Mouse (Mus musculus): ENCODE data around the gene Ccdc149.

The Ccdc149 gene

GRCm38 (mm10) chr5:52470991-52471801 lies at the start of gene Ccdc149:
Gene Ccdc149, minus strand, starts transcription at chr5:52471521.
- peak; percentile 67 for DNase-seq

- DNase-seq: no peak
These were observed 48.6 kb upstream of the Ccdc149 start for GRCm38 (mm10) chr5:52519921-52520320.

GRCm38 (mm10) chr5:52516072-52516476 lies 44.8 kb upstream of the Ccdc149 start:
- DNase-seq: peak; percentile 55

DNA sequence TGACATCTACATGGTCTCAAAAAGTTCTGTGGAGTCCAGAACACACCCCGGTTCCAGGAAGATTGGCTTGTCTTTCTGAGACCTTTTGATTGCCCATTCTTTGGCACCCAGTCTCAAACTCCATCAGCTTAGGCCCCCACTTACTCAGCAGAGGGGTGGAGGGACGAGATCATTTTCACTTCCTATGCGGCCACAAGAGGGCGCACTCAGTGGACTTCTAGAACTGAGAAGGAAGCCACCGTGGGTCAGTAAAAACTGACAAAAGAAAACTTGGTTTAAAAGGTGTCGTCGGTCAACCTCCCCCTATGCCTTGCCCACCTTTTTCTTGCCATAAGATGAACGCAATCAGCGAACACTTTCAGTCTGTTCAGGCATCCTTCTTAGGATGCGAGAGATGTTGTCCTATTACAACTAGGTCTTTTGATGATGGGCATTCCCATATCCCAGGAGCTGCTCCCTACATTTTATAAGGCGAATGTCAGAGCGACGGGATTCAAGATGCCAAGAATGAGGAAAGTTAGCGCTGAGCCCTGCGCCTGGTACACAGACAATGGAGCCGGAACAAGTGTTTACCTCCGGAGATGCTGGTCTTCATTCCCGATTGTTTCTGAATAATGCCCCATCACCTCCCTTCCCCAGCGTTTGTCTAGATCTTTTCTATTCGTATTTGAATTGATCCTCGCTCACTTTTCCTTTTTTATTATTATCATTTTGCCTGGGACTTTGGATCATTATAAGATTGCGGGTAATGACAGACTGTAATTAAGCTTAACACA lies 44.1 kb upstream of the Ccdc149 start:
- peak; percentile 83 for DNase-seq

DNA sequence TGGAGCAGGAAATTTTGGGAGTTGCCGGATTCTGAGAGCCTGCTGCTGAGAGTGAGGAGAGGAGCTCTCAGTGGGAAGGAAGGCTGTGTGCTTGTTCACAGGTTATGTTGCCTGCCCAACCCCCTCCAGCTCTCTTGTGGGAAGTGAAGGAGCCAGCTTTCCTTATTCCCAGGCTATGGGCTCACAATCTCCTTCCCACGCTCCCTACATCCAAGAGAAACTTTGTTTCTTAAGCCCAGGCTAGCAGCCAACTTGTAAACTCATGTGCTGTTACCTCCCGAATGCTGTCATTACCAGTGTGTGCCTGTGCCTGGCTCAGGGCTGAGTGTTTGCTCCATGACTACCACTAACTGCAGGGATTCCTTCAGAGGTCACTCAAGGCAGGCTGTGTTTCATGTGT lies 39.8 kb upstream of the Ccdc149 start:
- DNase-seq: no peak

DNA sequence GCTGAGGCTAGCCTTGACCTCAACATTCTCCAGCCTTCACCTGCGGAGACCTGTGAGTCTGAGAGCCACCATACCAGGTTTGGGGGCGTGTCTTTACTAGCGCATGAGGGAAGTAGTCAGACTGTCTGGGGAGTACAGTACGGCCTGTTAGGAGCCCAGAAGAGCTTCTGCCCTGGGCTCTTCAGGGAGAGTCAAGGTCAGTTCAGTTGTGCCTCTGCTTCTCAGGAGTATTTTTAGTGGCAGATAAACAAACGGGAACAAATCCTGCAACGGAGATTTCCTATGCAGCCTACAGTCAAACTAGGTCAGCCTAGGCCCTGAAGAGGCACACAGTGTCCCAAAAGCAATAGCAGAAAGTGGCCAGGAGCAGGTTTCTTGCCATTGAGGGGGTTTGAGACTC lies 38.1 kb upstream of the Ccdc149 start:
- no peak for DNase-seq

DNA sequence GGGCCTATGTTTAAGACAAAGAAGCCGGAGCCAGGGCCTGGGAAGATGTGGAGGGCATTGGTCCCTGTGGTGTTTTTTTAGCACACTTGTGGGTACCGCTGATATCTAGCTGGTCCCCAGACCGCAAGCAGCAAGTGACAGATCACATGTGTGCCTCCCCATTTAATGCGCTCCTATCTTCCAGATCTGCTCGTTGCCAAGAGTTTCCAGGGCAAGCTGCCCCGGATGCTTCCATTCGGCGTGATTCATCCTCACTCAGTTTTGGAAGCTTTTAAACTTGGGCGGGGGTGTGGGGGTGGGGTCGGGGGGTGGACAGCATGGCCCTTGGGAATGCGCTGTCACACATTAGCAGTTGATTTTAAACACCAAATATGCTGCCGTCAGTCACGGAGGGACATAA lies 33.3 kb upstream of the Ccdc149 start:
- no peak for DNase-seq

GRCm38 (mm10) chr5:52504148-52504547 lies 32.8 kb upstream of the Ccdc149 start:
- no peak for DNase-seq

GRCm38 (mm10) chr5:52495671-52496070 lies 24.4 kb upstream of the Ccdc149 start:
- no peak for DNase-seq

DNA sequence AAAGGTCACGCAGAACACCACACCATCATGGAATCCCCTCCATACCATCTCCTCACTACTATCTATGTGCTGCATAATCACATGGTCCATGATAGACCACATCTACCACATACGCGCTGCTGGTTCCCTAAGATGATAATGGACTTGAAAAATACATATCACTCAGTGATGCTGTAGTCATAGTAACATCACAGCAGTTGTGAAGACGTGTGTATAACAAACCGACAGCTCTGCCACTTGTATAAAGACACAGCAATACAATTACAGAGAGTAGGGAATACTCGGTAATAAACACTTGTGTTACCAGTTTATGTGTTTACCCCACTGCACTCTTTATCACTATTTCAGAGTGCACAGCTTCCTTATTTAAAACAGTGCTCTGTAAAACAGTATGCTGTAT lies 20.2 kb upstream of the Ccdc149 start:
- DNase-seq: no peak

- DNase-seq: no peak
These were observed 16.5 kb upstream of the Ccdc149 start for GRCm38 (mm10) chr5:52487559-52488430.

DNA sequence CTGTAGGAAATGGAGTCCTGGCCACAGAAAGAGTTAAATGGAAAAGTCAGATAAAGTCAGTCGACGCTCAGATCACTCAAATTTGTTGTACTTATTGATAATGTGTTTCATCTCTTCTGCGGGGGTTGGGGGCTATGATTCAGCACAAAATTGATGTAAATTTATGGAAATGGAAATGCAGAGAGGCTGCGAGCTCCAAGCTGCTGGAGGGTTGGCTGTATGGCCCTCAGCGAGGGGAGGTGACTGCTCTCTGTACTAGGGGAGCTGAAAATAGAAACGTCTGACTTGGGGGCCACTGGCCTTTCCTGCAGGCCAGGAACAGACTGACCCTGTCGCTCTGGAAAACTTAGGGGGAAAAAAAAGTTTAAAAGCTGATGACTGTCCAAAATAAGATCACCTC lies 5.5 kb upstream of the Ccdc149 start:
- DNase-seq: no peak

- peak; percentile 84 for DNase-seq
These were observed 5.0 kb upstream of the Ccdc149 start for GRCm38 (mm10) chr5:52476292-52476701.

DNA sequence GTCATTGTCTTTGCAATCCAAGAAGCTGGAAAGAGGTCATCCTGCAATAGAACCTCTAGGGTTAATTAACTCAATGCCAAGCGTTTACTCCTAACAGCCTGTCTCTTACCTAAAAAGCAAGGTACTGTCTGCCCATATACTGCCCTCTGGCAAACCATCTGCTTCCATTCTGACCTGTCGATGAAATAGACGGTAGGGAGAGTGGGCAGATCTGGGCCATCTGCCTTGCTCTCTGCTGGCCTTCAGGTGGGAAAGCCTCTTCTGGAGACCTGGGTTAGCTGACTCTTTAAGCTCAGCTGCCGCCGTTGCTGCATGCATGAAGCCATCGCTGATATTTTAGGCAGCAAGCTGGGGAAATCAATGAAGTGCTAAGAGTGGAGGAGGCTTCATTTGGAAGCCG lies 2.7 kb upstream of the Ccdc149 start:
- no peak for DNase-seq

DNA sequence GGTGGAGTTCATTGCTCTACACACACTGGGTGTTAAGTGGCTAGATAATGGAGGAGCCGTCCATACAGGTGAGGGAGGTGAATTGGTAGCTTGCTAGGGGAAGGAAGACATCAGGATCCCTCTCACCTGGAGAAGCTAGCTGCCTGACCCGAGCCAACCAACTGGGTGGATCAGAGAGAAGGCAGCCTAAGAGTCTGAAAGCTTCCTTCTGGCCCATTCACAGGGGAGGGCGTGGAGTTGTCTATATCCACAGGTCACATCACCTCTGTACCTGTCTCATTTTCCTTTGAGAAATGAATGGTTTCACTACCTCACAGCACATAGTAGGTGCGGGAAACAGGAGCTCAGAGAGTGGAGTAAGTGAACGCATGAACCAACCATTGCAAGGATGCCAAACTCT lies 770 bp downstream of the Ccdc149 start:
- no peak for DNase-seq

GRCm38 (mm10) chr5:52467841-52468240 lies 3.5 kb downstream of the Ccdc149 start:
- no peak for DNase-seq

GRCm38 (mm10) chr5:52462447-52462846 lies 8.9 kb downstream of the Ccdc149 start:
- no peak for DNase-seq

DNA sequence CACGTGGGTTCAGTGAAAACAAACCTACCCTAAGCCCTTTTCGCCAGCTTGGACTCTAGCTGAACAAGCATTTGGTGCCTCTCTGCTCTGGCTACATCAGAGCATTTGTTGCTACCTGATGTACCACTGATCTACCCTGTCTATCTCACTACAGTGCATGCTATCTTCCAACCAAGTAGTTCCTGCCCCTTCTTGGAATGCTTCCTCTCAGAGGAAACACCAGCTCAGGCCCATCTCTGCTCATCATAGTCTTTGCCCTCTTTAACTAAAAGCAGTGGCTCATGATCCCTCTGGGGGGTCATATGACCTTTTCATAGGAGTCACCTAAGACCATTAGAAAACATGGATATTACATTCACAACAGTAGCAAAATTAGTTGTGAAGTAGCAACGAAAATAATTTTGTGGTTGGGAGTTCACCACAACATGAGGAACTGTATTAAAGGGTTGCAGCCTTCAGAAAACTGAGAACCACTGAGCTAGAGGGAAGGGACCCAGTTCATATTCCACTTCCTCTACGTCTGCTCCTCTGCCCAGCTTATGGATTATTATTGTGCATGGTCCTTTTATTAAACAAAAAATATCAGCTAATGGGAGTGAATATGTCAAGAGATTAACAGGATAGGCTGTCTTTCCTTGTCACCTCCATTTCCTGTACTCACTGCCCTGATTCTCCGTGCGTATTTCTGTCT lies 9.7 kb downstream of the Ccdc149 start:
- no peak for DNase-seq

- DNase-seq: no peak
These were observed 12.0 kb downstream of the Ccdc149 start for GRCm38 (mm10) chr5:52459308-52459707.

GRCm38 (mm10) chr5:52457154-52457553 lies 14.2 kb downstream of the Ccdc149 start:
- no peak for DNase-seq

DNA sequence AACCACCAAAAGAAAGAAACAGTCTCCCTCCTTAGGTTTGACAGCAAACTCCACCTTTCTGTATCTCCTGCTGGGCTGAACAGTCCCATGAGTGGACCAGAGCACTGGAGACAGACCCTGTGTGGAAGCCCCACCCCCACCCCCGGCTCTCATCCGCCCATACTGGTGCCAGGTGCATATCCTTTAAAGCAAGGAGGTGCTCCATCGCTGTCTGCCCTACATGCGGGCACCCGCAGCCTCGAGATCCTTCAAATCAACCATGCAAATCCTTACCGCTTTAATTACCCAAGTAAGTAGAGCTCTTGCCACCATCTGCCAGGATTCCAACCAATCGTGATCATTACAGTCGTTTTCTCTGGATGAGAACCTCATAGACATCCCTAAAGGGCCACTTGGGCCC lies 20.5 kb downstream of the Ccdc149 start:
- no peak for DNase-seq

GRCm38 (mm10) chr5:52449187-52449586 lies 22.1 kb downstream of the Ccdc149 start:
- DNase-seq: no peak

GRCm38 (mm10) chr5:52440278-52440677 lies 31.0 kb downstream of the Ccdc149 start:
- DNase-seq: no peak

Measured in embryo, embryonic 11 days (tissue).